Mouse (Mus musculus) ES-E14 (cell line): ENCODE results near the gene Aox4.

Experiments
- CHD2 ChIP-seq: IDR thresholded peaks from 2 replicates; pipeline ENCODE4 v1.6.1; 2014; ENCODE audit warnings: mild to moderate bottlenecking, low read depth, low read length, inconsistent platforms
- HCFC1 ChIP-seq: IDR thresholded peaks from 2 replicates; pipeline ENCODE4 v1.6.1; 2012; ENCODE audit warnings: low read length, inconsistent platforms, borderline replicate concordance; ENCODE audit not compliant: insufficient read depth
- ZC3H11A ChIP-seq: IDR thresholded peaks from 2 replicates; pipeline ENCODE4 v1.6.1; 2012; ENCODE audit warnings: low read depth, mild to moderate bottlenecking, inconsistent platforms, low read length, borderline replicate concordance
- ZNF384 ChIP-seq: IDR thresholded peaks from 2 replicates; pipeline ENCODE4 v1.6.1; 2012; ENCODE audit warnings: low read depth, low read length, inconsistent platforms

DNA sequence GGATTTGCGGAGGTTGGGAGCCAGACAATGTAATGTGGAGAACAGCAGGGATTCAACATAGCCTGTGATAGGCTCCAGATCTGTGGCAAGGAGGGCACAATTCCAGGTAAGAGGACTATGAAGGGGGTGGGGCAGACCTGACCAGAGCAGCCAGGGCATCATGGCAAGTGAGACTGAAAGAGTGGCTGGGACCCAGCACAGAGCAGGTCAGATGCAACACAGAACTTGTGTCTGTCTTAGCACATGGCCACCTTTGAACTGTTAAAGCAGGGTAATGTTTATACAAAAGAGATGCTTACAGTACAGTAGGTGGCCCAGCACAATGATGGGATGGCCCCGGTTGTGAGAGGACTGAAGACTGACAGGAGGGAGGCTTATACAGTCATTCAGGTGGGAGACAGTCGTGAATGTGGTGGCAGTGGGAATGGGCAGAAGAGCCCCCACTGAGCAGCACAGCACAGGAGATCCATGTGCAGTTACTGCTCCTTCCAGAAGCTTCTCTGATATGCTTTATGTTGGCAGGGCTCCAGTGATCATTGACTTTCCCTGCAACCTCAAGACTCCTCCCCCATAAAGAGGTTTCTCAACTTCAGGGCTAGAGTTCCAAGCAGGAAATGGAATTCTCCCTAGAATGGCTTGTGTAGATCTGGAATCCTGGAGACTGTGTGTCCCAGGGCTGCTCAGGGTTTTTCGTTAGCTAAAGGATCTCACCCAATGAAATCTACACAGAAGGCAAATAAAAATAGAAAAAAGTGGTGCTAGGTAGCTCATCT lies 27.5 kb downstream of the Aox4 start:
- TF ChIP-seq CHD2 (no peak), ZNF384 (no peak), HCFC1 (no peak), ZC3H11A (no peak)
